Mouse (Mus musculus): Measurements from ENCODE around the gene Fbxo8.

DNA sequence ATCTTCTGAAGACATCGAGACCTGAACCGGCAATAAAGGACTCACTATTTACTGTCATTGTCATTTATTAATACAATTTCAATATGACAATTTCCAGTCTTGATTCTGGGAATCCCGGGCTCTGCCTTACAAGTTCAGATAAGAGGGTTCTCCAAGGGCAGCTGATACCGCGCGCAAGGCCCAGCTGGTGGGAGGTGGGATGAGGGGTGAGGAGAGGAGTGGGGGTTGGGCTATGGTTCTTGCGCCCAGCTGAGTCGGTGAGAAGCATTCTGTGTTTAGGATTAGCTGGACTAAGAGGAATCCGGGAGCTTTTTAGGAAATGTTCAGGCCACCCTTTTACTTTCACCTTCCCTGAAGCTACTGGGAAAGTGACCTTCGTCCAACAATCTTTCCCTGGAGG, 69.8 kb downstream of the Fbxo8 start:
- TF ChIP-seq CTCF (IDR thresholded peaks at IDR 0.05; ENCODE audit: extremely low read depth, insufficient read depth, low read length), result no peak
- no peak for TF ChIP-seq POLR2A (IDR thresholded peaks at IDR 0.05; ENCODE audit: extremely low read depth, insufficient read depth, low read length)

Data from cortical plate, adult 2 months (tissue).